Mouse (Mus musculus): ENCODE measurements around the gene A730061H03Rik.

DNA sequence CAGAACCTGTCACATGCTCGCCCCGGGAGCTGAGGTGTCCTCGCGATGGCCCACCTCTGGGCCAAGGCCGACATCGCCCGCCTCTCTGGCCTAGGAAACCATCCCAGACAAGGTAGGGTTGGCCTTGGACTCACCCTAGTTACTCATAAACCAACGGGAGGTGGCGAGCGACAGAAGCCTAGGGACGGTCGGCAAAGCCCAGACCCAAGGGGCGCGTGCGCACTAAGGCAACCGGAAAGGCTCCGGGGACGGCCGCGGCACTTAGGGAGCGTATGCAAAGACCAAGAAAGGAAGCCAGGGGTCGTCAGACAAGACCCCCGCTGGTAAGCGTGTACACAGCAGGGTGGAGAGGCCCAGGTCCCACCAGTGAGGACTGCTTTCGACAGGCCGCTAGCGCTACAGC is 406 bp downstream of the A730061H03Rik start, which contains the start of gene Dcaf11:
- TF ChIP-seq POLR2A (IDR thresholded peaks at IDR 0.05; ENCODE audit: control insufficient read depth, low read depth, low read length) (peak; percentile 68), CTCF (IDR thresholded peaks at IDR 0.05; ENCODE audit: control insufficient read depth, insufficient read depth, insufficient replicate concordance, low read depth, low read length) (0 out of 2 replicates have a peak, but pooled peaks have one; percentile 7)

Measured in testis, adult 2 months (tissue).